Mouse (Mus musculus): Measurements from ENCODE around the gene Spock1. TPM values are rescaled to one million over a fixed set of nuclear protein-coding genes. Genes with fewer than 3 reads are reported as not detected.

Spock1 gene
- total RNA-seq, 4 experiments from 2014 or later, result 11.1 to 19.0 (median 13.4) TPM

GRCm38 (mm10) chr13:57651236-57651635, 256.9 kb downstream of the Spock1 start:
- DNase-seq, result no peak

GRCm38 (mm10) chr13:57648784-57649183, 259.3 kb downstream of the Spock1 start:
- no peak for DNase-seq

DNA sequence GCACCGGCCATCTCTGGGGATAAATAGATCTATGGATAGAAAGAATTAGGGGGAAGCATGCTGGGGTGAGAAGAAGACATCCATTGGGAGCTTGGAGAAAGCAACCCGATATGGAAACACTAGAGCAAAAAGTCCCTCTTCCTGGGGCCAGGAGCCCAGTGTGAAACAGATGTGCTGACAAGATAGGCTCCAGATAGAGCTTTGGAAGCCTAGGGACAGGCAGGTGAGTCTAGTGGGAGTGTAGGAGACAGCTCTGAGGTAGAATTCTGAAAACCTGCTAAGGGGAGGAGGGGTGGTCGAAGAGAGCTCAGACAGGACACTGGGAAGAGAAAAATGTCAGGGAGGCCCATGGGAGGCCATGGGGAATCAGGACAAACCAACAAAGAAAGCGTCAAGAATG, 260.7 kb downstream of the Spock1 start:
- no peak for DNase-seq

GRCm38 (mm10) chr13:57643036-57643435, 265.1 kb downstream of the Spock1 start:
- DNase-seq, result no peak

DNA sequence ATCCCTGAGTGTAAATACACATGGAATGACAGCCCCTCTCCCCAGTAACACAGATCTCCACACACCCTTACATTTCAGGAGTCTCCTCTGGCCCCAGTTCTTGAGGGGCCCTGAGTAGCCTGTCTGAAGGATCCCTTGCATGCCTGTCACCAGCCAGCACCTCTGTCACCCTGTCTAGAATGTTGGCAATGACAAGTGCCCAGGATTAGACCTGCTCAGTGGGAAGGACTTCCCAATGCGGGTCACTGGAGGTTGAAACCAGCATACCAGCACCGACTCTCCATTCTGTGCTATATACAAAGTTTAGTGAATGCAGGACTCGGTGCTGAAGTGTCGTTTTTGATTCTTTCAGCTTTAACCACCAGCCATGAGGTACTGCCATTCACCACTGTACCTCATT, 266.5 kb downstream of the Spock1 start:
- no peak for DNase-seq

GRCm38 (mm10) chr13:57640968-57641367, 267.2 kb downstream of the Spock1 start:
- DNase-seq, result no peak

GRCm38 (mm10) chr13:57638820-57639219, 269.3 kb downstream of the Spock1 start:
- no peak for DNase-seq

DNA sequence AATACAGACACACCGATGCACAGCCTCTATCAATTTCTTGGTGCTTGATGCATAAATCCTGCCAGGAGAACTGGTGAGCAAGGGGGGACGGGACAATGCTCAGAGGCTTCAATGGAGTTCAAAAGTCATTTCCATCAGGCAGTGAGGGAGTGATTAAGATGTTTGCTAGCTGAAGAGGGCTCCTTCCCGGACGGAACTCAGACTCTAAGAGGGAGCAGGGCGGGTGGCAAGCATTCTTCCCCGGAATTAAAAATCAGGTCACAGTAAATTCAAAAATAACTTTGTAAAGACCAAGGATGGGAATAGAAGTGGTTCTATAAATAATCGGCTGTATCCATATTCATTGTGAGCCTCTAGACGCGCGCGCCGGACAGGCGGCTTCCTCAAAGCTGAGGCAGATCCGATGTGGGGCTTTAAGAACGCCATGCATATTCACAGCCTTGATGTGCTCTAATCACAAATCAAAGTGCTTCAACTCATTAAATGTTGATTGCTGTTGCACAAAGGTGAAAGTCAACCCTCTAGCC, 270.5 kb downstream of the Spock1 start:
- DNase-seq, result no peak

DNA sequence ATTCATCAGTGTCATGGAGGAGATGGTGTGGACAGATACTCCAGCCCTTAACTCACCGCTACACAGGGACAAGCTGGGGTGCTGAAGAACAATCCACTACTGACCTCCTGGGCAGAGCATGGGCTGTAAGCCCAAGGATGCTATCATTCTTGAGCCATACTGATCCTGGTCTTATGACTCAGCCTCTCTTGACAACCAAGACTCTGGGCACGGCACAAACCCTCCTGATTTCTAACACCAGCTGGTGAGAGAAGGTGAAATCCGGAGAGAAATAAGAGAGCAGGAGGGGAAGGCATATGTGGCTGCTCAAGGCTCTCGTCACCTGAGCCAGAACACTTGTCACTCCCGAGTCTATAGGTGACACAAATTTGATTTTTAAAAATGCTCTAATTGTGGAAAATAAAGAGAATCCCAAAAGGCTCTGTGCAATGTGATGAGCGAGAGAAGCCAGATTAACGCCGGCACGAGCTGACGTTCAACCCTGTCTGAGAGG, 271.0 kb downstream of the Spock1 start:
- DNase-seq, result no peak

DNA sequence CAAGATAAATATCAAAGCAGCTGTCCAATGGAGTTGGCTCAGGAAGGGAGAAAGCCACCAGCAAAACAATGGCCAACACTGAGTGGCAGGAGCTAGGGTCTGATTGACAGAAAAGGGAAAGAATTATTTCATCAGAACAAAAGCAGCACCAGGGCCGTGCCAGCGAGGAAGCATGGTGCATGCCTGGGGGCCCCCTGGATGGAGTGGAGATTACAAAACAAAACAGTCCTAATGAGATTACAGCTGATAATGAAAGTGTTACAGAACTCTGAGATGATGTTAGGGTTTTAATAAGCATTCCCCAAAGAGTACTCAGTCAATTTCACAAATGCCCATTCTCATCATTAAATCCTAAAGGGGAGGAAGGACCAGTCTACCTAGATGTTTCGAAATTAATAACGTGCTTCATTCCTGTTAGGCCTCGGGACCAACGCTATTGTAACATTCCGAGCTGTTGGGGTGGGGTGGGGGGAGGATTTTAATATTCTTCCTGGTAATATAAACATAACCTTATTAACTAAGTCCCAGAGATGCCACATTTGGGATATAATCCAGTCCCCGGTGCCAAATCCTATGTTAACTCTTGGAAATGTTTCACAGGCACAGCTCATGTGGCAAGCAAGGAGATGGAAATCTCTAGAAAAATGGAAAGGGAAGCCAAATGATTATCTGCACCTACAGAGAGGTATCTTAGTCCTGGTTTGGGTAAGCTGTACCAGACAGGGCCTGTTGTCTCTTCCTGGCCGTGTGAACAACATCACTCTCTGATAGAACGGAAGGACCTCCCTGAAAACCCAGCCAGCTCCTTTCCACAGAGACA, 271.7 kb downstream of the Spock1 start:
- no peak for DNase-seq

GRCm38 (mm10) chr13:57630532-57630931, 277.6 kb downstream of the Spock1 start:
- no peak for DNase-seq

GRCm38 (mm10) chr13:57628218-57628617, 279.9 kb downstream of the Spock1 start:
- no peak for DNase-seq

- no peak for DNase-seq
Measured at GRCm38 (mm10) chr13:57626434-57626833, 281.7 kb downstream of the Spock1 start.

DNA sequence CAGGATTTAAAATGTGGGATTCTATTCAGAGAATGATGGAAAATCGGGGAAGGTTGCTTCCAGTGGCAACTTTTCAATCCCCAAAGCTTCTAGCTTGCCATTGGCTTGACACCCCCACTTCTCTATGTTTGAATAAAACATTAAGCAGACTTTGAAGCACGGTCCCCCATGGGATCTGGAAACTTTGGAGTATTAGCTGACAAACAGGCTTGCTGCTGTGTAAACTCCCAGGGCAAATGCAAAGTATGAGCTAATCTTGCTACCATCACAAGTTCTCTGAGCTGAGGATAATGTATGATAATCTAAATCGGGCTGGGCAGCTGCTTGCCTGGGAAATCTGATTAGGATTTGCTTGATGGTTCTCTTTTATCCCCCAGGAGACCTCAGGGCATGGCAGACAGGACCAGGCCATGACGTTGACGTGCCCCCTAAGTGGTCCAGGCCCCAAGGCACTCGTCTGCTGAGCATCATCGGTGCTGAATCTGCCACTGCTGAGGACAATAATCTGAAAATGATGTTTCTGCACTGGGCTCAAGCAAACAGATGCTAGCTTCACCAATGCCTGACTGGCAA, 284.1 kb downstream of the Spock1 start:
- DNase-seq, result no peak

DNA sequence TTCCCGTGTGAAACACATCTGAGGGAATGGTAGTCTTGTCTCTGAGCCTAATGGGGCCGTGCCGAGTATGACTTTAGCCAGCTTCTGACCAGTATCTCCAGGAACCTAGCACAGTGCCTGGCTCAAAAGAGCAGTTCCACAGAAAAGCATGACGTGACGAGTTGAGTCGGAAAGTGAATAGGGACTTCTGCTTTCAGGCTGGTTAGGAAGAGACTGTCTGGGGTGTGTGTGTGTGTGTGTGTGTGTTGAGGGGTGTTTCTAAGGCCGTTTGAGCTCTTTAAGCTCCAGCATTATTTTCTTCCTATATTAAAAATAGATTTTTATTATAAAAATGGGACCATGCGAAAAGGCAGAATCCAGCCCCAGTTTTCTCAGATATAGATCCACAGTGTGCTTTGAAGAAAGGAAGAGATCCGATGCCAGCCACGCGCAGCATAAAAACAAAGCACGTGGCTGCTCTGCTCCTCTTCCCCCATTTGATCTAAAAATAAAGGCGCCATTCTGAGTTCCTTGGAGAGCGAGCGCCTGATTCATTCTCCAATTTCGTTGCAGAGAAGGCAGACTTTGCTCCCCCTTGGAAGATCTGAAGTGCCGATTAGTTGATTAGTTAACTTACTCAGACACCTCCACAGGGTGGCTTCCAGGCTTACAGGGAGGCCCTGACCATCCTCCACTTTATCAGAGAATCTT, 288.9 kb downstream of the Spock1 start:
- no peak for DNase-seq

DNA sequence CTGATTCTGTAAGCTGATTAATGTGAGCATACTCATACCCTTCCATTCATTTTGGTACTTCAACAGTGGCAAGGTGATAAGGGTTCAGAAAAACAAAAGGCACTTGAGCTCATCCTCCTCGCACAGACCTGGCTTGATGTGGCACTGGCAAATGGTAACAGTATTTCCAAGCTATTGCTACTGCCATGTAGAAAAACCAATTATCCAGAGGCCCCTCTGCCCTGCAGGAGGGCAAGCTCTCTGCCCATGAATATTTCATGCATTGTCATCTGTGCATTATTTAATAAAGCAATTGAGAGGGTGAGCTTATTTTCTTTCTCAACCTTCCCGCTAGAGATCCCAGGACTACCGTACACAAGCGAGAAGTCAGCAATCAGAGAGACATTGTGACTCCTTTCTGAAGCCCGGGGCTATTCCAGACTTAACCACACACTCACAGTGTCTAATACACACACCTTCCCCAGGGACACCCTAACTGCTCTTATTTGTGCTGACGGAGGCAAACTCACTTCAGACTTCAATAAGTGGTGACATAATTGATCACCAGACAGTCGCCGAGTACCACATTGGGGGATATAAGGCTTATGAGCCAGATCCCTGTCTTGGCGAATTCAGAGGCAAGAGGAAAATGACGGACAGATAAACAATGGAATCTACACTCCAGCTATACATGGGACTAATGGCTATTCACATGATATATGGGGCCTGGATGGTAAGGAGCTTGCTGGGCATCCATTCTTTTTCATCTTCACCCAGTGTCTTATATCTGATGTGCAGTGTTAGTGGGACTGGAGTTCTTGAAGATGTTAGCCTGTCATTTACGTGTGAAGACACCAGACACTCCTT, 296.6 kb downstream of the Spock1 start:
- no peak for DNase-seq

- DNase-seq, result no peak
Measured at GRCm38 (mm10) chr13:57609946-57610345, 298.2 kb downstream of the Spock1 start.

DNA sequence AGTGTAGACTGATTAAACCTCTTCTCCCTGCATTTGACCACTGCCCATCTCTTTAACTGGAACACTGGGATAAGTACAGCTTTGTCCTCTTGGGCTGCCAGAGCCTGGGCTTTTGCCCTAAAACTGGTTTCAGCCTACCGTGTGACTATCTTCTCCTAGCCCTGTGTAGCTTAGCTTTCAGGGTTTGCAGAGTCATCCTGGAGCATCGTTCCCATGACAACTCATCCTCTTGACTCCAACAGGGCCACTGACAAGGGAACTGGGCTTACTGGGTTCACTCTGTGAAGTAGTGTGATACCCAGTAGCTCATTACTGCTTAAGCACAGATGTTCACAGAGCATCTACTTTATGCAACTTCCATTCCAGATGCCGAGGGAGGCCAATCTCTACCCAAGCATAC, 303.7 kb downstream of the Spock1 start:
- no peak for DNase-seq

- DNase-seq, result no peak
Measured at GRCm38 (mm10) chr13:57603226-57603625, 304.9 kb downstream of the Spock1 start.

DNA sequence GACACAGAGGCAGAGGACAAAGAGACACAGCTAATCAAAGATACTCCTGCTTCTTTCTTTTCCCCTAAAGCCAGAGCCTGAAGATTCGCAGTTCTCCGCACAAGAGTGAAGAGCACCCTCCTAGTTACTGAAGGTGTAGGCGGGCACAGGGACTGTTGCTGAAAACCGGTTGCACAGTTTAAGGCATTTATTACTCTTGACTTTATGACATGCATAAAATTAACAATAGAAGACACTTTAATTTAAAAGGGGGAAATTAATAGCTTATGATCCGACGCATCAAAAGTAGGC, 312.4 kb downstream of the Spock1 start:
- DNase-seq, result no peak

- no peak for DNase-seq
Measured at GRCm38 (mm10) chr13:57595032-57595760, 312.9 kb downstream of the Spock1 start.
